Mouse (Mus musculus): Measurements from ENCODE around the gene Sgms2. TPM values are rescaled to one million over a fixed set of nuclear protein-coding genes. Genes with fewer than 3 reads are reported as not detected.
"Not testable (repeated sequence)": the region's sequence is repeated elsewhere in the genome, so short reads cannot be mapped to it uniquely, and the experiment has no call there.

Sgms2 gene
- polyA plus RNA-seq, 1 experiment from 2014 or later = 4.1 TPM

GRCm38 (mm10) chr3:131348579-131348950, 142.6 kb downstream of the Sgms2 start:
- H3K27me3 ChIP-seq (replicated peaks; ENCODE audit: insufficient read depth, low read length) = no peaks in the 10 kb centered on the region
- H3K27ac ChIP-seq (ENCODE audit: low read length) = no peak overlapping the region
- ATAC-seq (no peak), DNase-seq (ENCODE audit: low spot score) (no peak)
- 72% methylated on average over 3 of the region's 3 CpGs for WGBS
- no peaks in the 10 kb centered on the region for H3K36me3 ChIP-seq (ENCODE audit: insufficient read depth, low read length)
- no peak overlapping the region for H3K4me2 ChIP-seq (replicated peaks; ENCODE audit: low read depth, low read length)
- no peaks in the 10 kb centered on the region for H3K9me3 ChIP-seq (ENCODE audit: low read length)
- TF ChIP-seq EP300 (IDR thresholded peaks at IDR 0.05) (no peak), CTCF (IDR thresholded peaks at IDR 0.05) (no peak)
- H3K4me1 ChIP-seq (ENCODE audit: insufficient read depth, low read depth, low read length) = no peaks in the 10 kb centered on the region
- no peak overlapping the region for H3K4me3 ChIP-seq (ENCODE audit: low read depth, low read length)
- H3K9ac ChIP-seq (replicated peaks; ENCODE audit: low read depth) = no peak overlapping the region

GRCm38 (mm10) chr3:131347831-131348578, 143.2 kb downstream of the Sgms2 start:
- DNase-seq (ENCODE audit: low spot score) = peak; percentile 54
- 44% methylated on average over 6 of the region's 6 CpGs for WGBS

GRCm38 (mm10) chr3:131345903-131346302, 145.3 kb downstream of the Sgms2 start:
- Histone ChIP-seq H3K4me3 (ENCODE audit: low read depth, low read length) (no peak overlapping the region), H3K4me2 (replicated peaks; ENCODE audit: low read depth, low read length) (no peak overlapping the region), H3K9me3 (ENCODE audit: low read length) (no peaks in the 10 kb centered on the region), H3K27ac (ENCODE audit: low read length) (no peak overlapping the region), H3K9ac (replicated peaks; ENCODE audit: low read depth) (no peak overlapping the region), H3K36me3 (ENCODE audit: insufficient read depth, low read length) (no peaks in the 10 kb centered on the region), H3K27me3 (replicated peaks; ENCODE audit: insufficient read depth, low read length) (no peaks in the 10 kb centered on the region), H3K4me1 (ENCODE audit: insufficient read depth, low read depth, low read length) (no peaks in the 10 kb centered on the region)
- ATAC-seq (no peak), DNase-seq (ENCODE audit: low spot score) (no peak)
- TF ChIP-seq EP300 (IDR thresholded peaks at IDR 0.05) = no peak
- no peak for TF ChIP-seq CTCF (IDR thresholded peaks at IDR 0.05)
- 89% methylated on average over 6 of the region's 6 CpGs for whole genome bisulfite sequencing

More at GRCm38 (mm10) chr3:131347831-131348578, 143.2 kb downstream of the Sgms2 start:
- no peaks in the 10 kb centered on the region for H3K27me3 ChIP-seq (replicated peaks; ENCODE audit: insufficient read depth, low read length)
- ATAC-seq = no peak
- no peak overlapping the region for H3K4me3 ChIP-seq (ENCODE audit: low read depth, low read length)
- H3K4me1 ChIP-seq (ENCODE audit: insufficient read depth, low read depth, low read length) = no peaks in the 10 kb centered on the region
- no peak overlapping the region for H3K9ac ChIP-seq (replicated peaks; ENCODE audit: low read depth)
- H3K4me2 ChIP-seq (replicated peaks; ENCODE audit: low read depth, low read length) = no peak overlapping the region
- no peak overlapping the region for H3K27ac ChIP-seq (ENCODE audit: low read length)
- no peaks in the 10 kb centered on the region for H3K36me3 ChIP-seq (ENCODE audit: insufficient read depth, low read length)
- H3K9me3 ChIP-seq (ENCODE audit: low read length) = no peaks in the 10 kb centered on the region
- TF ChIP-seq EP300 (IDR thresholded peaks at IDR 0.05) (no peak), CTCF (IDR thresholded peaks at IDR 0.05) (peak; percentile 82)

GRCm38 (mm10) chr3:131343311-131343710, 147.9 kb downstream of the Sgms2 start:
- Histone ChIP-seq H3K4me3 (ENCODE audit: low read depth, low read length) (no peak overlapping the region), H3K27me3 (replicated peaks; ENCODE audit: insufficient read depth, low read length) (no peaks in the 10 kb centered on the region), H3K36me3 (ENCODE audit: insufficient read depth, low read length) (no peaks in the 10 kb centered on the region), H3K9ac (replicated peaks; ENCODE audit: low read depth) (no peak overlapping the region), H3K4me1 (ENCODE audit: insufficient read depth, low read depth, low read length) (no peaks in the 10 kb centered on the region), H3K9me3 (ENCODE audit: low read length) (no peaks in the 10 kb centered on the region), H3K27ac (ENCODE audit: low read length) (no peak overlapping the region), H3K4me2 (replicated peaks; ENCODE audit: low read depth, low read length) (no peak overlapping the region)
- no peak for ATAC-seq
- no peak for DNase-seq (ENCODE audit: low spot score)
- TF ChIP-seq EP300 (IDR thresholded peaks at IDR 0.05) = no peak
- TF ChIP-seq CTCF (IDR thresholded peaks at IDR 0.05) = no peak
- 72% methylated on average over 6 of the region's 6 CpGs for WGBS

GRCm38 (mm10) chr3:131340885-131341284, 150.3 kb downstream of the Sgms2 start:
- Histone ChIP-seq H3K4me1 (ENCODE audit: insufficient read depth, low read depth, low read length) (no peaks in the 10 kb centered on the region), H3K9ac (replicated peaks; ENCODE audit: low read depth) (no peak overlapping the region)

GRCm38 (mm10) chr3:131339280-131339679, 151.9 kb downstream of the Sgms2 start:
- H3K4me1 ChIP-seq (ENCODE audit: insufficient read depth, low read depth, low read length) = peaks cover 3% of the 10 kb centered on the region; the same call in 1 of the 2 replicates
- no peak overlapping the region for H3K4me2 ChIP-seq (replicated peaks; ENCODE audit: low read depth, low read length)
- WGBS = 68% methylated on average over 4 of the region's 4 CpGs
- ATAC-seq = no peak
- no peak overlapping the region for H3K9ac ChIP-seq (replicated peaks; ENCODE audit: low read depth)
- DNase-seq (ENCODE audit: low spot score) = no peak
- H3K36me3 ChIP-seq (ENCODE audit: insufficient read depth, low read length) = no peaks in the 10 kb centered on the region
- no peak for TF ChIP-seq CTCF (IDR thresholded peaks at IDR 0.05)
- TF ChIP-seq EP300 (IDR thresholded peaks at IDR 0.05) = no peak
- H3K4me3 ChIP-seq (ENCODE audit: low read depth, low read length) = no peak overlapping the region
- H3K27me3 ChIP-seq (replicated peaks; ENCODE audit: insufficient read depth, low read length) = no peaks in the 10 kb centered on the region
- no peaks in the 10 kb centered on the region for H3K9me3 ChIP-seq (ENCODE audit: low read length)
- H3K27ac ChIP-seq (ENCODE audit: low read length) = no peak overlapping the region

More at GRCm38 (mm10) chr3:131340885-131341284, 150.3 kb downstream of the Sgms2 start:
- 29% methylated on average over 3 of the region's 3 CpGs for WGBS
- H3K9me3 ChIP-seq (ENCODE audit: low read length) = no peaks in the 10 kb centered on the region
- no peak for DNase-seq (ENCODE audit: low spot score)
- H3K36me3 ChIP-seq (ENCODE audit: insufficient read depth, low read length) = no peaks in the 10 kb centered on the region
- H3K27me3 ChIP-seq (replicated peaks; ENCODE audit: insufficient read depth, low read length) = no peaks in the 10 kb centered on the region
- H3K27ac ChIP-seq (ENCODE audit: low read length) = no peak overlapping the region
- no peak for ATAC-seq
- H3K4me2 ChIP-seq (replicated peaks; ENCODE audit: low read depth, low read length) = no peak overlapping the region
- no peak for TF ChIP-seq EP300 (IDR thresholded peaks at IDR 0.05)
- TF ChIP-seq CTCF (IDR thresholded peaks at IDR 0.05) = no peak
- H3K4me3 ChIP-seq (ENCODE audit: low read depth, low read length) = no peak overlapping the region

GRCm38 (mm10) chr3:131337749-131338148, 153.5 kb downstream of the Sgms2 start:
- H3K4me1 ChIP-seq (ENCODE audit: insufficient read depth, low read depth, low read length); H3K4me3 ChIP-seq (ENCODE audit: low read depth, low read length); H3K4me2 ChIP-seq (replicated peaks; ENCODE audit: low read depth, low read length); H3K27me3 ChIP-seq (replicated peaks; ENCODE audit: insufficient read depth, low read length); H3K9ac ChIP-seq (replicated peaks; ENCODE audit: low read depth); H3K27ac ChIP-seq (ENCODE audit: low read length); DNase-seq (ENCODE audit: low spot score); H3K36me3 ChIP-seq (ENCODE audit: insufficient read depth, low read length); ATAC-seq; H3K9me3 ChIP-seq (ENCODE audit: low read length): not testable (repeated sequence)
- 95% methylated on average over 7 of the region's 7 CpGs for WGBS

All from lung, postnatal 0 days (tissue).